Mouse (Mus musculus): Measurements from ENCODE around the gene Smyd3.

DNA sequence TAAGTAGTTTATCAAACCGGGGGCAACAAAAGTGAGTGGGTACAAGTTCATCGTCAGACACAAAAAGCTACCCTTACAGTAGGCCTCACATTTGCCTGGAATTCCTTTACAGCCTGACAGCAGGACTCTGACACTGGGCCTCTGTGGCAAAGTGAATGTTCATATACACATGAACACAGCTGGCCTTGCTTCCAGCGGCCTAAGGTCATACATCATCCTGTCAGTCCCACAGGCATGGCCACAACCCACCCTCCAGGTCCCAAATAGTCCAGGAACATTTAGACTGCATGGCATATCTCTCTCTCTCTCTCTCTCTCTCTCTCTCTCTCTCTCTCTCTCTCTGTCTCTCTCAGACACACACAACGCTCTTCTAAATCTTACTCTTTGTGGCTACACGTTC lies 208.4 kb downstream of the Smyd3 start:
- TF ChIP-seq CTCF (IDR thresholded peaks at IDR 0.05; ENCODE audit: low read depth, low read length) (no peak), POLR2A (IDR thresholded peaks at IDR 0.05; ENCODE audit: borderline replicate concordance, low read depth, low read length) (no peak)

All from bone marrow macrophage, adult 2 months (primary cell).